Mouse (Mus musculus) kidney, adult 9 months (tissue): ENCODE measurements at regions not wholly inside any gene's neighbourhood (a gene's known extent, or its start where the extent isn't known, plus 50 kb on each side); places are given as distances from the start of the nearest gene placed in this dataset.

Experiments used
- DNase-seq: peaks from one replicate; pipeline ENCODE4 v3.0.0; 2022

- DNase-seq = no peak
Measured at GRCm38 (mm10) chr6:14044654-14045053, 173.3 kb upstream of the 2610001J05Rik start.

GRCm38 (mm10) chr6:14025898-14026297 is 154.6 kb upstream of the 2610001J05Rik start:
- DNase-seq = no peak

- DNase-seq = no peak
Measured at GRCm38 (mm10) chr6:14018928-14019327, 147.6 kb upstream of the 2610001J05Rik start.

GRCm38 (mm10) chr6:13982606-13983389 is 111.5 kb upstream of the 2610001J05Rik start:
- DNase-seq = no peak

- no peak for DNase-seq
Measured at GRCm38 (mm10) chr6:13974710-13975506, 103.6 kb upstream of the 2610001J05Rik start.

GRCm38 (mm10) chr6:13964471-13964870 is 93.2 kb upstream of the 2610001J05Rik start:
- no peak for DNase-seq

GRCm38 (mm10) chr6:13964013-13964412 is 92.7 kb upstream of the 2610001J05Rik start:
- no peak for DNase-seq

GRCm38 (mm10) chr6:13949640-13950039 is 78.3 kb upstream of the 2610001J05Rik start:
- no peak for DNase-seq

GRCm38 (mm10) chr6:13920809-13921760 is 49.8 kb upstream of the 2610001J05Rik start:
- no peak for DNase-seq
